In the genomic region with DNA sequence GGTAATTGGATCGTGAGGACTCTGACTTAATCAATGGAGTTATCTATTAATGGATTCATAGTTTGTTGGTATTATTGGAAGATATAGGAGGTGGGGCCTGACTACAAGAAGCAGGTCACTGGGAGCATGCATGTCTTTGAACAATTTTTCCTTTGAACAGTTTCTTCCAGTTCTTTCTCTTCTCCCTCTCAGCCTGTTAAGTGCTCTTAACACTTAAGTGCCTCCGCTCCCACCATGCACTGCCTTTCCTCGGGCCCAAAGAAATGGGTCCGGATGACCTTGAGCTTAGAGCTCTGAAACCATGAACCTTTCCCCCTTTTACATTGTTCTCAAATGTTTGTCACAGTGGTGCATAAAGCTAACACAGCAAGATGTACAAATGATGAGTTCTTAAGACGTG, we compare ENCODE assay signal across 8 mouse cellular contexts. TPM values are rescaled to one million over a fixed set of nuclear protein-coding genes. Genes with fewer than 3 reads are reported as not detected.
A peak's percentile ranks its signal among the peaks of the same experiment; 100 is the strongest.
DNase-seq lines count a peak whose midpoint lies in the region; ATAC-seq and TF ChIP-seq lines count a peak whose summit lies in the region.

No protein-coding gene starts in this region.

- no peak overlapping the region for H3K4me3 ChIP-seq in hindbrain, embryonic 10.5 days
- H3K4me3 ChIP-seq in hindbrain, embryonic 11.5 days (ENCODE audit: low read depth, low read length) = no peak overlapping the region
- H3K4me3 ChIP-seq in MEL (ENCODE audit: control insufficient read depth in 1 of 2, insufficient read depth in 1 of 2, low read depth in 2 of 2, low read length in 2 of 2) = no peak overlapping the region
- H3K4me3 ChIP-seq in heart, embryonic 16.5 days (ENCODE audit: low read length) = no peak overlapping the region

- ATAC-seq in hindbrain, embryonic 11.5 days (ENCODE audit: low FRiP score) = no peak
- no peak for ATAC-seq in heart, embryonic 16.5 days (replicated peaks; ENCODE audit: extremely low read depth, insufficient read depth, low FRiP score)

- peaks cover 25% of the 10 kb centered on the region for H3K4me1 ChIP-seq in hindbrain, embryonic 10.5 days (replicated peaks)
- H3K4me1 ChIP-seq in hindbrain, embryonic 11.5 days (replicated peaks; ENCODE audit: control insufficient read depth, insufficient read depth, low read length) = no peaks in the 10 kb centered on the region
- H3K4me1 ChIP-seq in MEL (ENCODE audit: control insufficient read depth in 1 of 2, insufficient read depth in 2 of 2, low read length in 2 of 2) = peaks cover 0 to 11% of the 10 kb centered on the region in 2 experiments; a peak in 1 of 4 replicates
- peaks cover 15% of the 10 kb centered on the region for H3K4me1 ChIP-seq in heart, embryonic 16.5 days (ENCODE audit: control insufficient read depth, insufficient read depth, low read length)

- H3K9me3 ChIP-seq in hindbrain, embryonic 10.5 days = peaks cover 5% of the 10 kb centered on the region; the same call in 1 of the 2 replicates
- H3K9me3 ChIP-seq in hindbrain, embryonic 11.5 days (ENCODE audit: control insufficient read depth, low read length) = no peaks in the 10 kb centered on the region
- no peaks in the 10 kb centered on the region for H3K9me3 ChIP-seq in MEL (replicated peaks; ENCODE audit: insufficient read depth, low read length)
- H3K9me3 ChIP-seq in heart, embryonic 16.5 days (replicated peaks; ENCODE audit: control insufficient read depth, low read length) = no peaks in the 10 kb centered on the region

- no peak for TF ChIP-seq POLR2A in MEL (IDR thresholded peaks at IDR 0.05; ENCODE audit: control insufficient read depth in 1 of 2, insufficient read depth in 1 of 2, low read depth in 1 of 2, low read length in 2 of 2, poor library complexity in 1 of 2)

- H3K36me3 ChIP-seq in hindbrain, embryonic 10.5 days = peaks cover 19% of the 10 kb centered on the region
- H3K36me3 ChIP-seq in hindbrain, embryonic 11.5 days (ENCODE audit: control insufficient read depth, insufficient read depth, low read length) = no peaks in the 10 kb centered on the region
- no peaks in the 10 kb centered on the region; a peak in 1 of 4 replicates for H3K36me3 ChIP-seq in MEL (ENCODE audit: control insufficient read depth in 1 of 2, insufficient read depth in 2 of 2, low read length in 2 of 2)
- H3K36me3 ChIP-seq in heart, embryonic 16.5 days (ENCODE audit: control insufficient read depth, insufficient read depth) = peaks cover 16% of the 10 kb centered on the region

- no peak for TF ChIP-seq EP300 in MEL (IDR thresholded peaks at IDR 0.05; ENCODE audit: low read depth in 1 of 2, low read length in 2 of 2)

- no peak for TF ChIP-seq CTCF in MEL (IDR thresholded peaks at IDR 0.05 in 2 of 3, conservative IDR thresholded peaks at IDR 0.05 in 1 of 3; ENCODE audit: control insufficient read depth in 1 of 3, insufficient read depth in 1 of 3, low read depth in 2 of 3, low read length in 3 of 3, poor library complexity in 1 of 3, severe bottlenecking in 1 of 3)

- peaks cover 5% of the 10 kb centered on the region for H3K79me2 ChIP-seq in MEL (ENCODE audit: control insufficient read depth, insufficient read depth, low read length, poor library complexity)

- H3K9ac ChIP-seq in hindbrain, embryonic 11.5 days (ENCODE audit: low read depth, low read length) = no peak overlapping the region; the same call in 1 of the 2 replicates
- no peak overlapping the region for H3K9ac ChIP-seq in MEL (ENCODE audit: control insufficient read depth, low read depth, low read length, poor library complexity, severe bottlenecking)
- peak overlapping the region; percentile 95 for H3K9ac ChIP-seq in heart, embryonic 16.5 days (ENCODE audit: low read length)

- no peak for TF ChIP-seq RAD21 in MEL (IDR thresholded peaks at IDR 0.05; ENCODE audit: low read depth, low read length)

- 87% methylated on average over 5 of the region's 5 CpGs for WGBS in hindbrain, embryonic 10.5 days
- 87% methylated on average over 5 of the region's 5 CpGs for WGBS in hindbrain, embryonic 11.5 days
- WGBS in heart, embryonic 16.5 days = 63% methylated on average over 5 of the region's 5 CpGs

- H3K27ac ChIP-seq in hindbrain, embryonic 10.5 days = peak overlapping the region; percentile 97; the same call in 1 of the 2 replicates
- H3K27ac ChIP-seq in hindbrain, embryonic 11.5 days (ENCODE audit: low read depth, low read length) = no peak overlapping the region
- H3K27ac ChIP-seq in MEL (ENCODE audit: control insufficient read depth, low read depth, low read length) = no peak overlapping the region
- peak overlapping the region; percentile 76 for H3K27ac ChIP-seq in heart, embryonic 16.5 days (ENCODE audit: low read length)

- no peak for DNase-seq in hindbrain, embryonic 10.5 days (ENCODE audit: low spot score)
- DNase-seq in hindbrain, embryonic 11.5 days (ENCODE audit: low spot score) = no peak
- DNase-seq in MEL (ENCODE audit: low read depth, low spot score) = peak; percentile 9
- DNase-seq in lung, postnatal 36 days = peak; percentile 51
- DNase-seq in gastrocnemius, postnatal 25 days = no peak
- no peak for DNase-seq in ovary, postnatal 10 days (ENCODE audit: low spot score)
- no peak for DNase-seq in spleen, adult 12 weeks (ENCODE audit: low spot score)

- no peak overlapping the region for H3K4me2 ChIP-seq in hindbrain, embryonic 11.5 days (replicated peaks; ENCODE audit: low read depth, low read length)
- peak overlapping the region; percentile 72; the same call in 1 of the 2 replicates for H3K4me2 ChIP-seq in heart, embryonic 16.5 days (ENCODE audit: low read depth, low read length)

- H3K27me3 ChIP-seq in hindbrain, embryonic 10.5 days (ENCODE audit: insufficient read depth, poor library complexity, severe bottlenecking) = no peaks in the 10 kb centered on the region
- H3K27me3 ChIP-seq in hindbrain, embryonic 11.5 days (ENCODE audit: control insufficient read depth, insufficient read depth, low read length) = no peaks in the 10 kb centered on the region
- no peaks in the 10 kb centered on the region for H3K27me3 ChIP-seq in MEL (ENCODE audit: control insufficient read depth in 1 of 2, insufficient read depth in 2 of 2, low read length in 2 of 2)
- no peaks in the 10 kb centered on the region for H3K27me3 ChIP-seq in heart, embryonic 16.5 days (ENCODE audit: control insufficient read depth, insufficient read depth, low read length)

TF ChIP-seq in MEL, 35 proteins besides CTCF, POLR2A, EP300 and RAD21 (continues in another document):
- TF ChIP-seq RCOR1 (IDR thresholded peaks at IDR 0.05; ENCODE audit: low read depth, low read length) (no peak), GABPA (IDR thresholded peaks at IDR 0.05; ENCODE audit: low read depth, low read length) (no peak), NELFE (IDR thresholded peaks at IDR 0.05; ENCODE audit: low read depth, low read length) (no peak), HCFC1 (IDR thresholded peaks at IDR 0.05; ENCODE audit: low read depth, low read length) (no peak), MAX (IDR thresholded peaks at IDR 0.05; ENCODE audit: low read length) (no peak), CHD1 (IDR thresholded peaks at IDR 0.05; ENCODE audit: low read depth, low read length) (no peak), ZMIZ1 (IDR thresholded peaks at IDR 0.05; ENCODE audit: low read depth, low read length) (no peak), MAZ (IDR thresholded peaks at IDR 0.05; ENCODE audit: low read depth, low read length) (no peak), E2F4 (IDR thresholded peaks at IDR 0.05; ENCODE audit: borderline replicate concordance, low read depth, low read length) (no peak), TAL1 (IDR thresholded peaks at IDR 0.05; ENCODE audit: low read length) (no peak), TCF12 (IDR thresholded peaks at IDR 0.05; ENCODE audit: low read depth, low read length) (no peak), USF1 (IDR thresholded peaks at IDR 0.05; ENCODE audit: low read depth, low read length) (no peak), MAFK (IDR thresholded peaks at IDR 0.05; ENCODE audit: borderline replicate concordance, low read depth, low read length) (no peak)

RNA-seq across cellular contexts. Expression of a gene that starts 0.7 kb away (rescaled TPM):
- 33.1 and 34.5 TPM in 2 replicates for polyA plus RNA-seq in hindbrain, embryonic 10.5 days (2016; fragmentation: Nextera tagmentation; extraction: Ambion mirVana)
- 30.3 and 31.1 TPM in 2 replicates for polyA plus RNA-seq in hindbrain, embryonic 11.5 days (2014; fragmentation: Nextera tagmentation; extraction: Ambion mirVana)
- total RNA-seq in MEL (2012; rRNA removed) = 7.5 and 7.7 TPM in 2 replicates
- polyA plus RNA-seq in MEL (2012; ENCODE audit: insufficient read depth in 1 of 2, insufficient read length in 2 of 2, low read depth in 1 of 2, low replicate concordance in 2 of 2, missing spikeins in 1 of 2) = 1 to 10 TPM in 1 of 2 experiments, not detected in 1; 6.5 TPM
- 47.7 and 54.6 TPM in 2 replicates for polyA plus RNA-seq in heart, embryonic 16.5 days (2015; fragmentation: Nextera tagmentation; extraction: Ambion mirVana)
- 10 to 100 TPM; 23.7 TPM for total RNA-seq in gastrocnemius, postnatal 25 days (2021)

RNA-seq across cellular contexts. Expression of a gene that starts 34.1 kb away (rescaled TPM):
- polyA plus RNA-seq in hindbrain, embryonic 10.5 days (2016; fragmentation: Nextera tagmentation; extraction: Ambion mirVana) = 28.3 and 35.5 TPM in 2 replicates
- 36.1 and 38.7 TPM in 2 replicates for polyA plus RNA-seq in hindbrain, embryonic 11.5 days (2014; fragmentation: Nextera tagmentation; extraction: Ambion mirVana)
- 65.1 and 79.6 TPM in 2 replicates for total RNA-seq in MEL (2012; rRNA removed)
- 10 to 100 TPM in 1 of 2 experiments, not detected in 1; 61.6 TPM for polyA plus RNA-seq in MEL (2012; ENCODE audit: insufficient read depth in 1 of 2, insufficient read length in 2 of 2, low read depth in 1 of 2, low replicate concordance in 2 of 2, missing spikeins in 1 of 2)
- polyA plus RNA-seq in heart, embryonic 16.5 days (2015; fragmentation: Nextera tagmentation; extraction: Ambion mirVana) = 63.6 and 65.8 TPM in 2 replicates
- total RNA-seq in gastrocnemius, postnatal 25 days (2021) = 10 to 100 TPM; 90.9 to 96.4 TPM

RNA-seq across cellular contexts. Expression of a gene that starts 34.6 kb away (rescaled TPM):
- polyA plus RNA-seq in hindbrain, embryonic 10.5 days (2016; fragmentation: Nextera tagmentation; extraction: Ambion mirVana) = 7.3 and 10.0 TPM in 2 replicates
- polyA plus RNA-seq in hindbrain, embryonic 11.5 days (2014; fragmentation: Nextera tagmentation; extraction: Ambion mirVana) = 8.9 and 10.1 TPM in 2 replicates
- total RNA-seq in MEL (2012; rRNA removed) = 11.4 TPM in 2 replicates
- 10 to 100 TPM in 1 of 2 experiments, not detected in 1; 11.8 TPM for polyA plus RNA-seq in MEL (2012; ENCODE audit: insufficient read depth in 1 of 2, insufficient read length in 2 of 2, low read depth in 1 of 2, low replicate concordance in 2 of 2, missing spikeins in 1 of 2)
- polyA plus RNA-seq in heart, embryonic 16.5 days (2015; fragmentation: Nextera tagmentation; extraction: Ambion mirVana) = 10.0 and 10.9 TPM in 2 replicates
- total RNA-seq in gastrocnemius, postnatal 25 days (2021) = 1 to 10 TPM; 4.3 to 4.4 TPM

RNA-seq across cellular contexts. Expression of a gene that starts 41.1 kb away (rescaled TPM):
- polyA plus RNA-seq in hindbrain, embryonic 10.5 days (2016; fragmentation: Nextera tagmentation; extraction: Ambion mirVana) = 202 and 435 TPM in 2 replicates
- 422 and 447 TPM in 2 replicates for polyA plus RNA-seq in hindbrain, embryonic 11.5 days (2014; fragmentation: Nextera tagmentation; extraction: Ambion mirVana)
- total RNA-seq in MEL (2012; rRNA removed) = 38.8 and 68.8 TPM in 2 replicates
- 10 to 100 TPM in 1 of 2 experiments, not detected in 1; 55.9 TPM for polyA plus RNA-seq in MEL (2012; ENCODE audit: insufficient read depth in 1 of 2, insufficient read length in 2 of 2, low read depth in 1 of 2, low replicate concordance in 2 of 2, missing spikeins in 1 of 2)
- 166 and 171 TPM in 2 replicates for polyA plus RNA-seq in heart, embryonic 16.5 days (2015; fragmentation: Nextera tagmentation; extraction: Ambion mirVana)
- total RNA-seq in gastrocnemius, postnatal 25 days (2021) = 10 to 100 TPM; 13.6 to 14.8 TPM

Comparison
In these comparisons a context has a peak if more than half of its experiments do, and no peak if none do; other contexts are left out.
1. H3K27ac ChIP-seq: peak in hindbrain, embryonic 10.5 days (single experiment) and heart, embryonic 16.5 days (single experiment); none in hindbrain, embryonic 11.5 days (single experiment) and MEL (single experiment).
2. DNase-seq: peak in MEL (single experiment) and lung, postnatal 36 days (single experiment); none in hindbrain, embryonic 10.5 days (single experiment), hindbrain, embryonic 11.5 days (single experiment), gastrocnemius, postnatal 25 days (single experiment), ovary, postnatal 10 days (single experiment) and spleen, adult 12 weeks (single experiment).